Mouse (Mus musculus) yolk sac, embryonic 10.5 days (tissue): ENCODE measurements around the gene Gm45837.

ENCODE experiments used
- DNase-seq: peaks from one replicate; pipeline ENCODE4 v3.0.0-alpha.2; 2017; ENCODE audit warnings: low spot score

Gm45837 gene

DNA sequence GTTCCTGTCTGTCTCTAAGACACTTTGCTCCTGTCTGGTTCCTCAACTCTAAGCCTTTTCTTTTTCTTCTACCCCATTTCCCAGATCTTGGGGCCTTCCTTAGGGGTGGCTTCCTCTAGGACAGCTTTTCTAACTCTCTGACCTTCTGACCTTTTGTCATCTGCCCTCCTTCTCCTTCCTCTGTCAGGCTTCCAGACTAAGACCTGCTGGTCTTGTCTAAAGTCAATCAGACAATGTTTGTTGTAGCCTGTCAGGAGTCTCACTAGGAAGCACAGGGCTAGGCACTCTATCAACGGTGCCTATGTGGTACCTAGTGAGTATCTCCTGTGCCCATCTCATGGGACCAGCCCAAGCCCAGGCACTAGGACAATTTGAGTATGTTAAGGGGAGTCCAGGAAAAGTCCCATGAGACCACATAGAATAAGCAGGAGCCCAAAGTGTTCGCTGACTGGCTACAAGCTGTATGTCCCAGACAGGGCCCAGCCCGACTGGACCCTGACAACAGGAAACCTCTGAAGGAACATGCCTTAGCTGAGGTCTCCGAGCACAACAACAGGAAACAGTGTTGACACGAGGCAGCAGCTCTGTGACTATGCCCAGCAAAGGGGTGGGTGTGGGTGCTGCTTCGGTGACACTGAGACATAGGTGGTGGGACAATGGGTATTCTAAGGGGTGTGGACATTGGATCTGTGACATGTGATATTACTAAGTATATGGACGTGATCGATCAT, 55.3 kb downstream of the Gm45837 start:
- DNase-seq: no peak

DNA sequence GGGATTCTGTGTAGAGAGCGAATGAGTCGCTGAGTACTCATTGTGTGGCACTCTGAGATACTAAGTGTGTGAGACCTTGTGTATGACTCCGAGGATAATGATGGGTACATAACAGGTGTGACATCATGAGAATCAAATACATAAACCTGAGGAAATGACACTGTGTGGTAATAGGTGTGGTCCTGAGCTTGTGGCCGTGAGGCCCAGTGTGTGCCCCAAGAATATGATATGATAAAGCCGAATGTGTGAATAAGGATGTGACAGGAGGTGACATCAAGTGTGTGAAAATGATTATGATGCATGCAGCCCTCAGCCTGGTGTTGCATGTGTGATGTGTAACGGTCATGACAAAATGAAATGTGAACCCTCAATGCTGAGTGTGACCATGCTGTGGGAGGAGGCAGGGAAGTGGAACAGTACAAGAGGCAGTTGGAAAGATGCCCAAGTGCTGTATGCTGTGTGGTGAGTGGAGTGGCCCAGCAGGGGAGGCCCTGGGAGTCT, 55.9 kb downstream of the Gm45837 start:
- DNase-seq: no peak

DNA sequence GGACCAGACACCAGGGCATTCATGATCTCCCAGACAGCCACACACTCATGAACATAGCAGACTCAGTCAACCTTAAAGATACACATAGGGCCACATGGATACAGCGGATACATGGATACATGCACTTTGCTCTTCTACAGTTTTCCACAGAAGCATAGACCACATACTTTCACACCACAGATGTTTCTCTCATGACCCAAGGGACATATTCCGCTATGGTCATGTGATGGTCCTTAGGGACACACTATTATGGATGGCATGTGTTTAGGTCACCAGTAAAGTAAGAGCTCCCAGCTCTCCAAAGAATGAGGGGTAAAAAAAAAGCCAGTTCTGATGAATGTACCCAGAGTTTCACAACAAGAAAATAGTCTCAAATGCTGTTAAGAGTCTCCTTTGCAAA, 60.7 kb downstream of the Gm45837 start:
- no peak for DNase-seq

DNA sequence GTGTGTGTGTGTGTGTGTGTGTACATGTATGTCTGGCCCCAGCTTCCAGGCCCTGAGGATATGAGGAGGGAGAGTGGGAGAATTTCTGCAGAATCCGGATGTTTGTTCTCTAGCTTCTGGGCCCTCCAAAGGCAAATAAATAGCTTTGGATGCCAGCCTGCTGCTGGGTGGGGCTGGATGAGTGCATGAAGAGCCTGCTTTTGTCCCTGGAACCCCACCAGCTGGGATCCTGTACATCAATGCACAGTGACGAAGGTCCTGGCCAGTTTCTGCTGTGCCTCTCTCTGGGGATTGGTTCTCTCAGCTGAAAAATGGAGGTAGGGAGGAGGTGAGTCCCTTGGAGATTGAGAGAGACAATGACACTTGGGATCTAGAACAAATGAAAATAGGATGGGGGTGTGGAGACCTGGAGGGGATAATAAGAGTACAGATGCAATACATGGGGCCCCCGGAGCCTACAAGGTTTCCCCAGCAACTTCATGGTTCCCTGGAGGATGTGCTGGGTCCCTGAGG, 61.3 kb downstream of the Gm45837 start:
- DNase-seq: no peak

DNA sequence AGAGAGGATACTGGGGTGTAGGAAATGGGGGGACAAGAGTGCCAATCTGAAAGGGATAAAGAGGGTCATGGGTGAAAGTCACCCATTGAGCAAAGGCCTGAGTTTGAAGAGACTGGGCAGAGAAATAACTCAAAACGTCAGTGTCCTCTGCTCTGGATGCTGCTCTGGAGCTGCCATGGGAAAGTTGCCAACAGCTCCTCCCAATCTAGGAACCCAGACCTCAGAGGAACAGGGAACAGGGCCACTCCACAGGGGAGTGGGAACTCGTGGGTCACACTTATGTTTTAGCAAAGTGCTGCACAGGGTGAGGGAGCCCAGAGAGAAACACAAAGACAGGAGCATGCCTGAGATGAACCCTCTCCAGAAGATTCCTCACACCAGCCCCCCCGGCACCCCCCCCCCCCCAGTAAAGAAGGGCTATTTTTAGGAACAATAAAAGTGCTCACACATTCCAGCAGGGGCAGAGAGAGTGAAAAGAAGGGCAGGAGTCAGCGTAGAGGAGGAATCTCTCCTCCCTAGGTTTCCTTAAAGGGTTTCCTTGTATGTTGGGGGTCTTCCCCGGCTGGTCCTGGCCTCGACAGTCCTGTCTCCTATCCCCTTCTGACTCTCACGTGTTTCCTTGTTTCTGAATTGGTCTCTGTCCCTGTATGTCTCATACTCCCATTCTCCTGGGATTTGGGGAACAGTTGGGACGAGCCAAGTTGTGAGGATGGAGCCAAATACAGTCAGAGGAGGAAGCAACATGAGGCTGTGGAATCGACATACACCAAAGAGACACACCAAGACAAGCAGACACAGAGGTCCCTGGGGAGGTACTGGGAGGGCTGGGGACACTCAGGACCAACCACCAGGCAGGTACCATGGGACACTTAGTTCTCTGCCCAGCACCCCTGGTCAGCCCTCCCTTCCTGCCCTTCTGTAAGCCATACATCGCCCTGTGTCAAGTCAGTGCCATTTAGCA, 62.2 kb downstream of the Gm45837 start:
- no peak for DNase-seq

DNA sequence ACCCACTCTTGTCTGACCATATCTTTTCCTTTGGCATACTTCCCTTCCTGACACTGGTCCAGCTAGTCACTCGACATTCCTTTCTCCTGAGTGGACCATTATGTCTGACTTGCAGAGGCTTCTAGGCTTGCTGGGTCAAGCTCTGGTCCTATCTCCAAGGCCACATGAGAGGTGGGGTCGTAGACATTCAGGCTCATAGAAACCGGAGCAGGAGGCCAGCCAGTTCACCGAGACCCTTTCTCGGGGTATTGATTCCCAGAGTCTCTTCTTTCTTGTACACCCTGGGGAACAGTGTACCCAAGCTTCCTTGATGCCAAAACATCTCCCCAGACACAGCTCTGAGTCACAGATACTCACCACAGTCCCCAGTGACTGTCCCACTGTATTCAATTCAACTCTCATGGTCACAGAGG, 63.7 kb downstream of the Gm45837 start:
- DNase-seq: no peak

DNA sequence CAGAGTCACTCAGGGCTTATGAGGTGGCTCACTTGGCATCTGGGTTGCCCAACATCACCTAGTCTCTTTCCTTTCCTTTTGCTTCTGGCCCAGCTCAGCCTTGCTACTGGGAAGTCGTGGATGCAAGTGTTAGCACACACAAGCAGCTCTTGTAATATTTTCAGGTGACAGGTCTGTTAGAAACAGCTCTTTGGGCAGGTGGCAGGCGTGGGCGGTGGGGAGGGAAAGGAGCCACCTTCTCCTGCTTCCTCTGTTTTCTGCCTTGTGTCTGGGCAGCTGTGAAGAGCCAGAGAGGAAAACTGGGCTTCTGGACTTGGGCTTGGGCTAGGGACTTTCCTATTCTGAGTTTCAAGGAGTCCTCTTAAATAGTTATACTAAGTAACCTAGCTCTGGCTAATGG, 65.3 kb downstream of the Gm45837 start:
- DNase-seq: no peak

DNA sequence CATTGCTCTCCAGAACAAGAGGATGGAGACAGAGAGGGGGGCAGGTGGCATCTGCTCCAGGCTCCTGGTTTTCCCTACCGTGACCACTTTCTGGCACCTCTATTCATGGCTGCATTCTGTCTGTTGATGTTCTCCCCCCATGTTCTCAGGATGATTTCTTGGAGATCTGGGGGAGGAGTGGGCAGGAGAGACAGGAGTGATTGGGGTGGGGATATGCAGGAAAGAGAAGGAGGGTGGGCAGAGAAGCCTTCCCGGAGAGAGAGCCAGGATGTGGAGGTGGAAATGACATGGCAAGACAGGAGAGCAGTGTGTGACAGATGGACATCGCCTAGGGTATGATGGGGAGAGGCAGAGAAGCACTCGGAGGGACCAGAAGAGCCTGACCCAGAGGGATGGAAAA, 65.8 kb downstream of the Gm45837 start:
- DNase-seq: no peak

DNA sequence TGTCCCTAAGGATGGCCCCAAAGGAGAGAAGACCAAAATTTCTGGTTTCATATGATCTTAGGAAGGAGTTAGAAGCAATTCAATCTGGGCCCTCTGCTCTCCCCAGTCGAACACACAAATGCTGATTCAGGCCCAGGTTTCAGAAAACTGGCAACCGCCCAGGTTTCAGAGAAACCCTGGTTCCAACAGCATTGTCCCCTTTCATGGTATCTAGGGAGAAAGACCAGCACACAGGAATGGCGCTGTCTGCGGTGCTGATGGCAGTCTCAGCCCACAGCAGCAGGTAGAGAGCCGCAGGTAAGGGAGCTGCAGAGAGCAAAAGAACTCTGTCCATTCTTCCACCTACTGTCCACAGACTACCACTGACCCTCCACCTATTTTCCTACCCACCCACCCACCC, 66.5 kb downstream of the Gm45837 start:
- DNase-seq: no peak

DNA sequence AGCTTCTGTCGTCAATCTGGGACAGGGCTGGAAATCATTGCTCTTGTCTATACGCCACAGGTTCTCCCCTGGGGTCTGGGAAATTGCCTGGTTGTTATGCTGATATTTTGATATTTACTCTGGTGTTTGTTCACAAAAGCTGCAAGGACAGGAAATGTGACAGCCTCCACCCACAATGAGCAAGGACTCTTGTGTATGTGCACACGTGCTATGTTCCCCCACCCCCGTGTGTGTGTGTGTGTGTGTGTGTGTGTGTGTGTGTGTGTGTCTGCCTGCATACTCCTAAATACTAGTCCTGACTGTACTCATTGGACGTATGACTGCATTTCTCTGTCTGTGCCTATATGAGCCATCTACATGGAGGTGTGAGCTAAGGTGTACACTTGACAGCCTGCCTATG, 67.4 kb downstream of the Gm45837 start:
- no peak for DNase-seq

DNA sequence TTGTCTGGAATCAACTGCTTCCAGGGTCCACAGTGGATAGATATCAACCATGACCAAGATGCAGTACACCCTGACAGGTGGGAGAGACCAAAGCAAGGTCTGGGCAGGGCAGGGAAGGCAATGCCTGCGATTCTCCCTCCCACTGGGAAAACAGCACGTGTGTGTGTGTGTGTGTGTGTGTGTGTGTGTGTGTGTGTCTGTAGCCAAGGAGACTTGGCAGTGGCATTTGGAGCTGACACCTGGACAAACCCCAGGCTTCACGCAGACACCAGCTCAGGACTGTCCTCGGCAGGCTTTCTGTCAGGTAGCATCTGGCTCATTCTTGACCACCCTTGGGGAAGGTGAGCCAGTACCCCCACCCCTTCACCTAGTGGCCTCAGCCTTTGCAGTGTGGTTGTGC, 69.2 kb downstream of the Gm45837 start:
- no peak for DNase-seq

DNA sequence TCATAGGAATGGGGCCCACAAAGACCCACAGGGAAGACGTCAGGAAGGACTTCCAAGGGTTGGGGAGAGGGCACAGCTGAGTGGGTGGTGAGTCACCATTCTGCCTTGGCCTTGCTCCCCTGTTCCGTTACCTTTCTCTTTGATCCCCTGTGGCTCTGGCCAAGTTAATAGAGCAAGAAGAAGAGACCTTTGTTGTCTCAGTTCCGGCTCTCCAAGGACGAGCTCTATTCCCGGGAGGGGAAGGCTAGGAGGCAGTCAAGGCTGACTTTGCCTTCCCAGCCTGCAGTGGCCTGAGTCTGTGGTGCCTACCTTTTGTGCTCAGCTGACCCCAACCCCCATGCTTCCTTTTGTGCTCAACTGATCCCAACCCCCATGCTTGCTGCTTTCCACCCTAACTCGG, 70.0 kb downstream of the Gm45837 start:
- DNase-seq: no peak

DNA sequence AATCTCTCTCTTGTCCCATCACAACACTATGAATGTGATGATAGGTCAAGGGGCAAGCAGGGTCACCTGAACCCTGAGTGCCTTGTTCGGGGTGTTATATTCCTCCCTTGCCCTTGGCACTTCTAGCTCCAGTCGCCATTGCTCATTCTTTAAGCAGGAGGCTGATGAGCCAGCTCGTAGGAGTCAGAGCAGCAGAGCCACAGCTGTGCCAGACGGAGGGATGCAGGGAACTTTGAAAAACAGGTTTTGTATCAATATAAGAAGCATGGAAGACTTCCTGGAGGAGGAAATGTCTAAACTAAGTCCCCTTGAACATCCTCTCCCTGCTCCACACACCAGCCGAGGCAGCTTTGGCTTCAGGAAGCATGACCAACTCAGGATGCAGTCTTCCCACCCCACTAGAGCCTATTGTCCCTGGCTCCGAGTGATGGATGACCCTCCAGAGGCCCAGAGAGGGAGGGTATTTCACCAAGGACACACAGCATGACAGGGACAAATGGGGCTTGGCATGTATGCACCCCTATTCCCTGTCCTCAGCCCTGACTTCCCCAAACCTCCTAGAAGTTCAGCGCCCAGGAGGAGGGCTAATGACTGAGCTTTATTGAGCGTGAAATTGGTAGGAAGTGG, 71.3 kb downstream of the Gm45837 start:
- DNase-seq: no peak

DNA sequence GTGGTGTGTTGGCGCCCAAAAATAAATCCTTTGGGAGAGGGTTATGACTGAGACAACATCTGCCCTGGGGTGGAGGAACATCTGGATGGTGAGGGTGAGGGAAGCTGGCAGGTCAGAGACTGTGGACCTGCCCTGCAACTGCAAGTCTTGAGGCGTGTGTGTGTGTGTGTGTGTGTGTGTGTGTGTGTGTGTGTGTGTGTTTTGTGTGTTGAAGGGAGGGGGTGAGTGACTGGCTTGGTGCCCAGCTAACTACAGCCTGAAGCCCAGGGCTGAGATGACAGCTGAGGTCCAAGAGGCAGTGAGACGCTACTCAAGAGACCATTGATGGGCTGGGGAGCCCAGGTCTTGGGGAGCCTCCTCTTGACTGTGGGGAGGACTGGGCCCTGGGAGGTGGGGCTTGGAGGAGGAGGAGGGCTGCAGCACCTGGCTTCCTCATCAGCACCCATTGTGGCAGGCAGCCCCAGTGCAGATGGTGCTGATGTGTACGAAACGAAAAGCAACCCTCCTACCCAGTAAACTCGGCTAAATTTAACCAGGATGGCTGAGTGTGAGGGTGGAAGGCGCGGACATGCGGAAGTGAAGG, 71.9 kb downstream of the Gm45837 start:
- no peak for DNase-seq

DNA sequence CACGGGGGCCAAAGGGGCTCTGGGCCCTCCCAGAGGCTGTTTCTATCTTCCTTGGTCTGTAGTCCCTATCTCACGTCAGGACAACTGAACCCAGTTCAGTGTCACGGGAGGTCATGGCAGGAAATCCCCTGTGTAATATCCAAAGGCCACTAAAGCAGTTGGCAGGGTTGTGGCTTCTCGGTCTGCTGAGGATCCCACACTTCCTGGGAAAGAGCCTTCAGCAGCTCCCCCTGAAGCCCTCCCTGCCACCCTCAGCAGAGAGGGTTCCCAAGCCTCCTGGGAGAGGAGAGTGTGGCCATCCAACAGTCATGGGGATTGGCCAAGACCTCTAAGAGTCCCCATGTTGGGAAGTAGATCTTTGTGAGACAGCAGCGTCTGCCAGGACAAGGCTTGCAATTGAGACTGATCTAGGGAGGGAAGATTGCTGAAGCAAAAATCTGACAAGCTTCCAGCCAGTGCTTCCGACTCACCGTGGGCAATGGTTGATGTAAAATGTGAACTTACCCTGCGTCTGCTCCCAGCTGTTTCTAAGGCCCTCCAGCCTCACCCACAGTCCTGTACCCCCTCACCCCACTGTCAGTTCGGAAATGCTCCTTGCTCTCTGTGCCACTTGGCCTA, 72.9 kb downstream of the Gm45837 start:
- no peak for DNase-seq

DNA sequence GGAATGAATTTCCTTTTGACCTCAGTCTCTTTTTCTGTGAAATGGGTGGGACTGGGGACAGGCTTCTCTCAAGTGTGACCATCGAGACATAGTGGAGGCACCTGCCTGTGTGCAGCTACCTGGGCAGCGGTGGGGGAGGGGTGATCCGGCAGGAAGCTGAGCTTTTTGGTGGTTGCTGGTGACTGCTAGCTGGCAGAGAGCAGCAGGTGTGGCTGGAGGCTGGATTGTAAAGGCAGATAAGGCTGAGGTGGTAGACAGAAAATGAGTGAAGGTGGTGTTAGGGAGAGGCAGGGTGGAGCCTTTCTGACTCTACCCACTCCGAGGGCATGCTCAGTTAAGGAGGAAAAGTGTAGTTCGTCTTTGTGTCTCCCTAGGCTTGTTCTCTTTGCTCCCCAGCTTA, 76.4 kb downstream of the Gm45837 start:
- no peak for DNase-seq

DNA sequence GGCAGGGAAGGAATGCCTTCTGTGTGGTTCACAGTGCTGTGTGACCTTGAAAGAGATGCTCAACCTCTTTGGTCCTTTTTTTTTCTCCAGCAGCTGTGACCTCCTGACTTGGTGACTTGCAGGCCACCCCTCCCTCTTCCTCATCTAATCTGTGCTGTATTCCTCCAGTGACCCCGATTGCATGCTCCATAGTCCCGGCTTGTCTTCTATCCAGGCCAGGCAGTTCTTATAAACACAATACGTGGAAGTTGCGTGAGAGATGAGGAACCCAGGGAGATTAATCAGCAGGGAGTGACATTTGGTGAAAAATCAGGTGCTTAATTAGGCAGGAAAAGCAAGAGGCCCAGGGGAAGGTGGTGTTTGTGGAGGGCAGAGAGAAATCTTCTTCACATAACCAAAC, 80.3 kb downstream of the Gm45837 start:
- no peak for DNase-seq

DNA sequence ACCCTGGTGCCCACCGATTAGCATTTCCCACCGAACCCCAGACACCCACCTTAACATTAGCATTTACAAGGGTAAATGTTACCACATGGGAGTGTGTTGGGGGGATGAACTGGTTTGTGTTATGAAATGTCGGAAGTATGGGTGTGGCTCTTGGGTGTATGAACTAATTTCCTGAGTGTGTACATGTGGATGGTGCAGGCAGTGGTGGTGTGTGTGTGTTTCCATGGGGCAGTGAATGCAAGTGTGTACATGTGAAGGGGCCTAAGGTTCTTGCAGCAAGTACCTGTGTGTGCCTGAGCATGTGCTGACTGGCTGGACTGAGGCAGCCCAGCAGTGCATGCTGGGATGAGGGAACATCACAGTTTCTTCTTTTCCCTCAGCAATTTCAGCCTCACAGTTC, 87.7 kb downstream of the Gm45837 start:
- DNase-seq: no peak

DNA sequence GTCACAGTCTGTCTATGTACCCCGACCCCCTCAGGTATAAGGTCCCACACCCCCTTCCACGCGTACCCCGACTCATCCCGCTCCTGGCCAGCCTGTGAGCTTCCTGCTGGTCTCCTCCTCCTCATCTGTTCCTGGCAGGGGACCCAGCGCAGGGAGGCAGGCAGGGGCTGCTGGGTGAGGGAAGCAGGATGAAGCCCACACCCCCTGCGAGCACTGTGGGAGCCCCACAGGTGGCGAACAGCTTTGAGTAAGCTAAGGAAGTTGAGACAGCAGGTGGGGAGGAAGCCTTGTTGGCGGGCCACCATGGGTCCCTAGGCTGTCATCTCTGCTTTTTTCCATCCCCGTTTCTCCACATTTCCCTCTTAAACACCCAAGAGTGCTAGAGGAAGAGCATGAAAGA, 88.6 kb downstream of the Gm45837 start:
- DNase-seq: no peak

DNA sequence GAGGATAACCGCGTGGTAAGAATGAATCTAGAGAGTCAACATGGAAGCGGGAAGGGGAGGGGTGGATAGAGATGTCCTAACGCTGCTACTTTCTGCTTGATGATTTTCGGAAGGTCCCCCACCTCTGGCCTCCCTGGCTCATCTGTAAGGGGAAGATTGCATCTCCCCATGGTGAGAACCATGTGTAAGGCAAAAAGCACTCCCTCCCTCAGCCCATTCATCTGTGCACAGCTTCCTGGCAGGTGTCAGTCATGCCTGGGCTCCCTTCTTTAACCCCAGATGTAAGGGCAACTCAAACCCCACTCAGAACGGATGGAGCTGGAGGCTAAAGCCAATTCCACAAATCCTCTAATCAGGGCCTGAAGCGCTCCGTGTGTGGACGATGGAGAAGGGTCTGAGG, 89.0 kb downstream of the Gm45837 start:
- DNase-seq: no peak

DNA sequence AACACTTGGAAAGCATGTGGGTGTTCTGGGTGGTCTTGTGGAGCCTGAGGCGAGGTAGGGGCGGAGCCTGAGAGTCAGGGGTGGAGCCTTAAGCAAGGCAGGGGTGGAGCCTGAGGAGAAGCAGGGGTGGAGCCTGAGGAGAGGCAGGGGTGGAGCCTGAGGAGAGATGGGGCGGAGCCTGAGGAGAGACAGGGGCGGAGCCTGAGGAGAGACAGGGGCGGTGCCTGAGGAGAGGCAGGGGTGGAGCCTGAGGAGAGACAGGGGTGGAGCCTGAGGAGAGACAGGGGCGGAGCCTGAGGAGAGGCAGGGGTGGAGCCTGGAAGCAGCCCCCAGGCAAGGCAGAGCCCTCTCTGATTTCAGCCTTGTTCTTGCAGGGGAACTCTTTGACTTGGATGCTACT, 90.5 kb downstream of the Gm45837 start:
- DNase-seq: no peak

DNA sequence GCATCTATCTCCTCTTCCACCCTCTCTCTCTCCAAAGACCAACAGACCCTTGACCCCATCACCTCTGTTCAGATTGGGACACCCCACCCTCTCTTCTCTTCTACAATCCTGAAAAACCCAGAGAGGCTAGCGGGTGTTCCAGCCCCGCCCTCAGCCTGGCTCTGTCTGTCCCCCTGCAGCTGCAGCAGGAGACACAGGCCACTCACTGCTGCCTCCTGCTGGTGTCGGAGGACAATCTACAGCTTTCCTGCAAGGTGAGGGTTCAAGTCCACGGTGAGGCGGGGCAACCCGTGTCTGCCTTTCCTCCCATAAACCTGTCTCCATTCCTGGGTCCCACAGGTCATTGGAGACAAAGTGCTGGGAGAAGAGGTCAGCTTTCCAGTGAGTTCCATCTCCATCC, 91.0 kb downstream of the Gm45837 start:
- no peak for DNase-seq
